Mouse (Mus musculus) stomach, postnatal 0 days (tissue): ENCODE results near the gene Ccdc77. TPM values are rescaled to one million over a fixed set of nuclear protein-coding genes. Genes with fewer than 3 reads are reported as not detected.
A peak's percentile ranks its signal among the peaks of the same experiment; 100 is the strongest.

ENCODE experiments used
- ATAC-seq: fragments of 200-750 bp; cut with Nextera tagmentation; 2 replicates; pipeline ENCODE4 v1.8.0; 2017; ENCODE audit not compliant: low FRiP score, low TSS enrichment
- DNase-seq: peaks from one replicate; pipeline ENCODE4 v3.0.0-alpha.2; 2016; ENCODE audit warnings: low spot score
- H3K27ac ChIP-seq: fragments of 300-500 bp; sonication (generic); replicated peaks from 2 replicates; pipeline ENCODE4 v1.5.1; 2014; ENCODE audit warnings: mild to moderate bottlenecking, control low read depth
- H3K27me3 ChIP-seq: fragments of 300-500 bp; sonication (generic); 2 replicates; pipeline ENCODE4 v1.6.1; 2014; ENCODE audit warnings: low read length; ENCODE audit not compliant: control insufficient read depth, insufficient read depth
- H3K36me3 ChIP-seq: fragments of 300-500 bp; sonication (generic); 2 replicates; pipeline ENCODE4 v1.6.1; 2014; ENCODE audit warnings: low read length, mixed read lengths; ENCODE audit not compliant: control insufficient read depth, insufficient read depth
- H3K4me1 ChIP-seq: fragments of 300-500 bp; sonication (generic); replicated peaks from 2 replicates; pipeline ENCODE4 v1.6.1; 2014; ENCODE audit warnings: antibody characterized with exemption; ENCODE audit not compliant: control insufficient read depth, insufficient read depth
- H3K4me2 ChIP-seq: fragments of 300-500 bp; sonication (generic); replicated peaks from 2 replicates; pipeline ENCODE4 v1.6.1; 2014; ENCODE audit warnings: low read depth, mild to moderate bottlenecking, control low read depth, moderate library complexity
- H3K4me3 ChIP-seq: fragments of 300-500 bp; sonication (generic); 2 replicates; pipeline ENCODE4 v1.5.1; 2014; ENCODE audit warnings: low read depth, low read length, control low read depth
- H3K9ac ChIP-seq: fragments of 300-500 bp; sonication (generic); 2 replicates; pipeline ENCODE4 v1.6.1; 2014; ENCODE audit warnings: mild to moderate bottlenecking, low read length, control low read depth, mixed read lengths
- H3K9me3 ChIP-seq: fragments of 300-500 bp; sonication (generic); 2 replicates; pipeline ENCODE4 v1.6.1; 2016; ENCODE audit warnings: low read length; ENCODE audit not compliant: control insufficient read depth
- CTCF ChIP-seq: IDR thresholded peaks from 2 replicates; pipeline ENCODE4 v1.5.1; 2016; ENCODE audit warnings: antibody characterized with exemption, low read depth, mild to moderate bottlenecking, moderate library complexity
- EP300 ChIP-seq: optimal IDR thresholded peaks from 2 replicates; pipeline ENCODE3; 2016; ENCODE audit warnings: antibody characterized with exemption
- WGBS: fragments of 180-500 bp; shearing (Covaris S2); extraction: QIAGEN DNeasy Blood & Tissue Kit; methylation state at CpG from one replicate; pipeline ENCODE4 v1.1.7; 2014; 5-methylcytosine and 5-hydroxymethylcytosine counted together
- polyA plus RNA-seq: library from polyadenylated mRNA; unstranded; fragments of >200 nt; fragmentation: Nextera tagmentation; extraction: Ambion mirVana; gene quantifications from 2 replicates; pipeline ENCODE4 v1.2.1, GENCODE M21; 2015

Gene Ccdc77
- polyA plus RNA-seq = 9.2 and 11.0 TPM in 2 replicates

- DNase-seq (peak; percentile 94), ATAC-seq (peak; percentile 97)
- Histone ChIP-seq H3K36me3 (peaks cover 3% of the 10 kb centered on the region; the same call in 1 of the 2 replicates), H3K4me1 (no peaks in the 10 kb centered on the region), H3K4me2 (peak within 1 kb of the TSS; percentile 74), H3K9me3 (no peaks in the 10 kb centered on the region), H3K27ac (peak within 1 kb of the TSS; percentile 98), H3K4me3 (peak within 1 kb of the TSS; percentile 96), H3K27me3 (no peaks in the 10 kb centered on the region), H3K9ac (peak within 1 kb of the TSS; percentile 95)
- TF ChIP-seq EP300 = peak; percentile 91
- peak; percentile 57 for TF ChIP-seq CTCF
- under 1% methylated on average over 71 of the region's 71 CpGs for WGBS
These were observed at the start of gene Ccdc77, which contains the start of gene Kdm5a for GRCm38 (mm10) chr6:120363688-120364522. Ccdc77 (minus strand) TSS chr6:120364374. Kdm5a (plus strand) TSS chr6:120364124.

GRCm38 (mm10) chr6:120403936-120404335 is 39.8 kb upstream of the Ccdc77 start:
- WGBS = 92% methylated on average over 1 of the region's 1 CpGs
- Histone ChIP-seq H3K27me3 (no peaks in the 10 kb centered on the region), H3K36me3 (peaks cover 8% of the 10 kb centered on the region), H3K4me3 (no peak overlapping the region), H3K9me3 (no peaks in the 10 kb centered on the region), H3K4me2 (no peak overlapping the region), H3K27ac (no peak overlapping the region), H3K4me1 (no peaks in the 10 kb centered on the region), H3K9ac (no peak overlapping the region)
- TF ChIP-seq CTCF (no peak), EP300 (no peak)
- DNase-seq = no peak
- no peak for ATAC-seq

- ATAC-seq (no peak), DNase-seq (no peak)
- H3K9me3 ChIP-seq = no peaks in the 10 kb centered on the region
- H3K36me3 ChIP-seq = peaks cover 10% of the 10 kb centered on the region
- no peaks in the 10 kb centered on the region for H3K27me3 ChIP-seq
- H3K9ac ChIP-seq = no peak overlapping the region
- H3K4me2 ChIP-seq = no peak overlapping the region
- no peak for TF ChIP-seq CTCF
- TF ChIP-seq EP300 = no peak
- 93% methylated on average over 5 of the region's 5 CpGs for WGBS
- H3K4me1 ChIP-seq = no peaks in the 10 kb centered on the region
- H3K27ac ChIP-seq = no peak overlapping the region
- H3K4me3 ChIP-seq = no peak overlapping the region
These were observed 31.6 kb upstream of the Ccdc77 start for GRCm38 (mm10) chr6:120395622-120396345.

GRCm38 (mm10) chr6:120392811-120393210 is 28.6 kb upstream of the Ccdc77 start:
- H3K4me1 ChIP-seq = no peaks in the 10 kb centered on the region
- peaks cover 13% of the 10 kb centered on the region for H3K36me3 ChIP-seq
- DNase-seq (no peak), ATAC-seq (no peak)
- H3K4me2 ChIP-seq = no peak overlapping the region
- no peak overlapping the region for H3K27ac ChIP-seq
- TF ChIP-seq CTCF (no peak), EP300 (no peak)
- no peaks in the 10 kb centered on the region for H3K9me3 ChIP-seq
- no peak overlapping the region for H3K9ac ChIP-seq
- 88% methylated on average over 2 of the region's 2 CpGs for WGBS
- no peak overlapping the region for H3K4me3 ChIP-seq
- H3K27me3 ChIP-seq = no peaks in the 10 kb centered on the region

- H3K4me1 ChIP-seq = no peaks in the 10 kb centered on the region
- H3K9me3 ChIP-seq = no peaks in the 10 kb centered on the region
- no peak for ATAC-seq
- H3K36me3 ChIP-seq = peaks cover 7% of the 10 kb centered on the region
- no peak overlapping the region for H3K4me3 ChIP-seq
- TF ChIP-seq EP300 (no peak), CTCF (no peak)
- H3K27ac ChIP-seq = no peak overlapping the region
- H3K9ac ChIP-seq = no peak overlapping the region
- no peak for DNase-seq
- H3K27me3 ChIP-seq = no peaks in the 10 kb centered on the region
- WGBS = 81% methylated on average over 3 of the region's 3 CpGs
- H3K4me2 ChIP-seq = no peak overlapping the region
These were observed 25.9 kb upstream of the Ccdc77 start for GRCm38 (mm10) chr6:120390054-120390453.
